Mouse (Mus musculus) MEL-GATA-1-ER (cell line): ENCODE results near the gene Mccc1.

Experiments used
- DNase-seq: peaks from one replicate; pipeline ENCODE4 v3.0.0-alpha.2; 2012; ENCODE audit warnings: low read depth; ENCODE audit errors: extremely low read depth

Gene Mccc1

DNA sequence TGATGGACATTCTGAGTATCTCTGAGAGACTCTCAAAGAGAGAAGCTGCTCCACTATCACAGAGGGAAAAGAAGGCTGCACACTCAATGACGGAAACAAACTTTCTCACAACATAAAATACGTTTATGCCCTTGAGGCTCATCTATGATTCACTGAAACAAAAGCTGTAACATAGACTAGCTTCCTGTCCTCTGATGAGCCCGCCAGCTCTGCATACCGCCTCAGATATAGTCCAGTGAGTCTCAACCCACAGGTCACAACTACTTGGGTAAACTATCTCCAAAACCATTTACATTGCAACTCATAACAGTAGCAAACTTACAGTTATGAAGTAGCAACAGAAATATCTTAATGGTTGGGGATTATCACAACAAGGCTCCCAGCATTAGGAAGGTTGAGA lies 78.0 kb downstream of the Mccc1 start:
- no peak for DNase-seq

DNA sequence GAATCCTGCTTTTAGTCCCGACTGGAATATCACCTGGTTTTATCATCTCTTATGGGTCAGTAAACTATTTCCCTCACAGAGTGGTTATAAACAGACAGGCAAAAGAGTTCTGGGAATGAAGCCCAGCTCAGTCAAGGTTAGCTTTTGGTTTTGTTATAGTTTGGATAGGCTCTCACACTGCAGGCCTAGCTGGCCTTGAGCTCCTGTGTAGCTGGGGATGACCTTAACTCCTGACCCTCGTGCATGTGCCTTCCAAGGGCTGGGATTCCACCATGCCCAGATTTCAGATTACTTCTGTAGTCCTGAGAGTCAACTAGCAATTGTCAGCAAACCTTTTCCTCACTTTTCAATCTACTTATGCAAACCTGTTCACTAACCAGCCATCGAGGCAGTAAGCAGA lies 82.2 kb downstream of the Mccc1 start:
- DNase-seq = no peak
